Mouse (Mus musculus) liver, adult 2 months (tissue): ENCODE measurements around the gene Zmiz1.

Source experiments
- CTCF ChIP-seq: fragments of 200-500 bp; IDR thresholded peaks from 2 replicates; pipeline ENCODE4 v1.5.1; 2011; ENCODE audit warnings: low read depth, low read length, control low read depth
- POLR2A ChIP-seq: fragments of 200-500 bp; IDR thresholded peaks from 2 replicates; pipeline ENCODE4 v1.6.1; 2011; ENCODE audit warnings: low read length, control low read depth; ENCODE audit not compliant: insufficient read depth; ENCODE audit errors: extremely low read depth

GRCm38 (mm10) chr14:25440777-25441176, 18.2 kb upstream of the Zmiz1 start:
- no peak for TF ChIP-seq CTCF
- TF ChIP-seq POLR2A: no peak
